Mouse (Mus musculus) testis, adult 2 months (tissue): ENCODE data around the gene Dnajb3. TPM values are rescaled to one million over a fixed set of nuclear protein-coding genes. Genes with fewer than 3 reads are reported as not detected.

Experiments
- H3K27ac ChIP-seq: fragments of 200-500 bp; 2 replicates; pipeline ENCODE4 v1.5.1; 2012; ENCODE audit warnings: low read depth, low read length; ENCODE audit not compliant: control insufficient read depth, insufficient read depth
- H3K27me3 ChIP-seq: fragments of 200-500 bp; 2 replicates; pipeline ENCODE4 v1.6.1; 2012; ENCODE audit warnings: mild to moderate bottlenecking, low read length, moderate library complexity; ENCODE audit not compliant: control insufficient read depth, insufficient read depth
- H3K36me3 ChIP-seq: fragments of 200-500 bp; 2 replicates; pipeline ENCODE4 v1.6.1; 2012; ENCODE audit warnings: mild to moderate bottlenecking, low read length; ENCODE audit not compliant: control insufficient read depth, insufficient read depth
- H3K4me1 ChIP-seq: fragments of 200-500 bp; 2 replicates; pipeline ENCODE4 v1.6.1; 2012; ENCODE audit warnings: low read length; ENCODE audit not compliant: control insufficient read depth, insufficient read depth
- H3K4me3 ChIP-seq: fragments of 200-500 bp; 2 replicates; pipeline ENCODE4 v1.5.1; 2012; ENCODE audit warnings: low read depth, mild to moderate bottlenecking, low read length, moderate library complexity, mixed read lengths; ENCODE audit not compliant: control insufficient read depth
- CTCF ChIP-seq: fragments of 200-500 bp; IDR thresholded peaks from 2 replicates; pipeline ENCODE4 v1.5.1; 2012; ENCODE audit warnings: low read depth, mild to moderate bottlenecking, inconsistent platforms, low read length, moderate library complexity; ENCODE audit not compliant: control insufficient read depth, insufficient read depth, insufficient replicate concordance
- POLR2A ChIP-seq: fragments of 200-500 bp; IDR thresholded peaks from 2 replicates; pipeline ENCODE4 v1.6.1; 2012; ENCODE audit warnings: low read depth, mild to moderate bottlenecking, inconsistent platforms, low read length, moderate library complexity; ENCODE audit not compliant: control insufficient read depth
- polyA plus RNA-seq: library from polyadenylated mRNA; depleted of rRNA; stranded (reverse); fragments of >200 nt; gene quantifications from 2 replicates; pipeline ENCODE4 v1.2.3, GENCODE M21; 2012; rRNA removed

Gene Dnajb3
- polyA plus RNA-seq: 1,175 and 1,313 TPM in 2 replicates

DNA sequence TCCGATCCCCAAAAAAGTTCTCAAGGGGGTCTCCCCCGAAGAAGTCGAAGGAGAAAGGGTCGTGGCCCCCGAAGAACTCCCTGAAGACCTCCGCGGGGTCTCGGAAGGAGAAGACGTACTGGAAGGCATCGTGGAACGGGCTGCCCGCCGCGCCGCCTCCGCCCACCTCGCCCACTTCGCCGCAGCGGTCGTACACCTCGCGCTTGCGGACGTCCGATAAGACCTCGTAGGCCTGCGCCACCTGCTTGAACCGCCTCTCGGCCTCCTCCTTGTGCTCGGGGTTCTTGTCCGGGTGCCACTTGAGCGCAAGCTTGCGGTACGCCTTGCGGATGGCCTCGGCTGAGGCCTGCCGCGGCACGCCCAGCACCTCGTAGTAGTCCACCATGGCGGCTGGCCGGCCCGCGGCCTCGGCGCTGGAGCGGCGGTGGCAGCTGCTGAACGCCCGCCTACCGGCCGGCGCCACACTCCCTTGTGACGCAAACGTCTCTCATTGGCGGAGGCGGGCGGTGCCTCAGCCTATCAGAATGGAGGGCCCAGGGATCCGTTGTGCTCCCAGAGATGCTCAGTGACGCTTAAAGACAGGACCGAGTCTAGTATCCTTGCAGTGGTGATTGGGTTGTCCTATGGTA lies at the start of gene Dnajb3:
Dnajb3 (minus strand) TSS at position 489 of the 629 bp plus-strand sequence.
- TF ChIP-seq POLR2A (peak; percentile 100), CTCF (no peak)
- peak within 1 kb of the TSS; percentile 100 for H3K27ac ChIP-seq

GRCm38 (mm10) chr1:88254793-88255465 lies 49.3 kb upstream of the Dnajb3 start:
- no peak overlapping the region for H3K4me3 ChIP-seq
- H3K36me3 ChIP-seq: no peaks in the 10 kb centered on the region
- H3K4me1 ChIP-seq: no peaks in the 10 kb centered on the region; the same call in 1 of the 2 replicates
- TF ChIP-seq POLR2A (no peak), CTCF (no peak)
- no peaks in the 10 kb centered on the region for H3K27me3 ChIP-seq
- H3K27ac ChIP-seq: no peak overlapping the region

More for the DNA sequence above, at the start of gene Dnajb3:
- H3K4me1 ChIP-seq: peaks cover 2% of the 10 kb centered on the region; the same call in 1 of the 2 replicates
- H3K36me3 ChIP-seq: no peaks in the 10 kb centered on the region; the same call in none of the 2 replicates
- no peaks in the 10 kb centered on the region for H3K27me3 ChIP-seq
- H3K4me3 ChIP-seq: peak within 1 kb of the TSS; percentile 97

- Histone ChIP-seq H3K4me1 (no peaks in the 10 kb centered on the region), H3K36me3 (no peaks in the 10 kb centered on the region), H3K27me3 (no peaks in the 10 kb centered on the region), H3K27ac (no peak overlapping the region), H3K4me3 (no peak overlapping the region)
- TF ChIP-seq CTCF (no peak), POLR2A (no peak)
Measured at GRCm38 (mm10) chr1:88253540-88253939, 48.0 kb upstream of the Dnajb3 start.

- Histone ChIP-seq H3K27me3 (no peaks in the 10 kb centered on the region), H3K36me3 (no peaks in the 10 kb centered on the region), H3K4me3 (no peak overlapping the region), H3K4me1 (no peaks in the 10 kb centered on the region), H3K27ac (no peak overlapping the region)
- TF ChIP-seq CTCF: no peak
- TF ChIP-seq POLR2A: no peak
Measured at GRCm38 (mm10) chr1:88253106-88253505, 47.5 kb upstream of the Dnajb3 start.

- Histone ChIP-seq H3K27me3 (no peaks in the 10 kb centered on the region), H3K27ac (no peak overlapping the region), H3K4me3 (no peak overlapping the region), H3K36me3 (no peaks in the 10 kb centered on the region), H3K4me1 (no peaks in the 10 kb centered on the region)
- TF ChIP-seq POLR2A (no peak), CTCF (no peak)
Measured at GRCm38 (mm10) chr1:88250023-88250422, 44.4 kb upstream of the Dnajb3 start.

DNA sequence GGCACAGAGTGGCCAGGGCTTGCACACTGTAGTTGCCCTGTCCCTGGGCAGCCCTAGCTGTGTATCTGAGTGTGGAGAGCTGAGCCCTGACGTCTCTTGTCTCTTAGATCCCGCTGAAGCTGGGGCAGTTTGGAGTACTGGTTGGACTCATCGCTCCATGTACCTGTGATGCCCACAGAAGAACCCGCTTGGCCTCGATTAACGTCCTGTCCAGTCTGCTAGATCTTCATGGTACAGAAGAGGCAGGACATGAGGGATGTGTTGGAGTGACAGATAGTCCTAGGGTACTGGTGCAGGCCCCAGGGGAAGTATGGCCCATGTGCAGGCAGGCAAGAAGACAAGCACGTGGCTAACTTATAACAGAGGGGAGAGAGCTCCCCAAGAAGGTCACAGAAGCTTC lies 44.0 kb upstream of the Dnajb3 start:
- H3K27ac ChIP-seq: no peak overlapping the region
- H3K4me1 ChIP-seq: no peaks in the 10 kb centered on the region
- no peaks in the 10 kb centered on the region for H3K36me3 ChIP-seq
- H3K27me3 ChIP-seq: no peaks in the 10 kb centered on the region
- H3K4me3 ChIP-seq: no peak overlapping the region
- TF ChIP-seq POLR2A (no peak), CTCF (no peak)

- no peak for TF ChIP-seq CTCF
- TF ChIP-seq POLR2A: no peak
- H3K27ac ChIP-seq: no peak overlapping the region
- no peaks in the 10 kb centered on the region for H3K4me1 ChIP-seq
- no peak overlapping the region for H3K4me3 ChIP-seq
- H3K27me3 ChIP-seq: no peaks in the 10 kb centered on the region
- no peaks in the 10 kb centered on the region for H3K36me3 ChIP-seq
Measured at GRCm38 (mm10) chr1:88248658-88249057, 43.1 kb upstream of the Dnajb3 start.
